16 mouse cellular contexts compared by ENCODE assay signal in the genomic region with DNA sequence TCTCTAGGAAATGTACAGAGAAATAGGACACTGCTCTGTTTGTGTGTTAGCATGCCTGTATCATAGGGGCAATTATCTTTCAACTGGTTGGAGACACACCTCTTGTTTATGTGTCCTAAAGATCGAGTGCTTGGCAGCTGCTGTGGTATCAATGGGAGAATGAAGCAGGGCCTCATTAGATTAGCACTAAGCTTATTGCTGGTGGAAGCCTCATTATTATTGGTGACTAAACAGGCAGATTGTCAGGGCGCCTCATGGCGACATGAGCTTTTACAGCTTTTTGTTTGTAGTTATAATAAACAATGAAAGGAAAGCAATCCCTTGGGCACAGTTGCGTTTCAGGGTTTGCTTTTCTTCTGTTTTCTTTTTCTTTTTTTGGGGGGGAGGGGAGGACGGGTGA.
DNase-seq lines count a peak whose midpoint lies in the region; ATAC-seq lines count a peak whose summit lies in the region.
"Had no signal": no experiment of that assay in that cellular context is flagged by ENCODE, and none has a peak within 500 bp of the region (broad histone marks: within the 10 kb centered on the region; RNA-seq: fewer than 3 reads in every experiment).

No protein-coding gene starts in this region.

- DNase-seq in midbrain, embryonic 11.5 days (ENCODE audit: low spot score, missing footprints), result peak; percentile 83
- no peak for DNase-seq in midbrain, embryonic 10.5 days (ENCODE audit: low spot score)
- no peak for DNase-seq in adipocyte (ENCODE audit: low spot score)
- DNase-seq in cerebellum, adult 11 months, result no peak
- DNase-seq in B cell, adult 2 months, result no peak
- DNase-seq: adrenal gland, postnatal 14 days; gastrocnemius, adult 2 months; heart, adult 2 months; heart, postnatal 10 days; kidney, postnatal 25 days; lung, postnatal 14 days had no signal

- H3K4me1 ChIP-seq in midbrain, embryonic 11.5 days (ENCODE audit: control insufficient read depth, insufficient read depth, low read length), result no peaks in the 10 kb centered on the region
- 0 out of 2 replicates have a peak, but pooled peaks cover 5% of the 10 kb centered on the region for H3K4me1 ChIP-seq in midbrain, embryonic 10.5 days
- H3K4me1 ChIP-seq in forebrain, embryonic 16.5 days (replicated peaks; ENCODE audit: control insufficient read depth, insufficient read depth, low read length), result peaks cover 6% of the 10 kb centered on the region; the same call in 1 of the 2 replicates
- peaks cover 10% of the 10 kb centered on the region for H3K4me1 ChIP-seq in midbrain, embryonic 13.5 days (replicated peaks)
- H3K4me1 ChIP-seq: intestine, embryonic 15.5 days had no signal

- H3K4me2 ChIP-seq in midbrain, embryonic 11.5 days, result no peak overlapping the region
- no peak overlapping the region for H3K4me2 ChIP-seq in forebrain, embryonic 16.5 days (ENCODE audit: low read length)
- no peak overlapping the region for H3K4me2 ChIP-seq in midbrain, embryonic 13.5 days (replicated peaks)
- H3K4me2 ChIP-seq: intestine, embryonic 15.5 days had no signal

- H3K36me3 ChIP-seq in midbrain, embryonic 11.5 days (ENCODE audit: control insufficient read depth, insufficient read depth, low read length), result no peaks in the 10 kb centered on the region
- H3K36me3 ChIP-seq in midbrain, embryonic 10.5 days, result no peaks in the 10 kb centered on the region
- no peaks in the 10 kb centered on the region for H3K36me3 ChIP-seq in forebrain, embryonic 16.5 days (ENCODE audit: control insufficient read depth, insufficient read depth)
- no peaks in the 10 kb centered on the region for H3K36me3 ChIP-seq in midbrain, embryonic 13.5 days
- H3K36me3 ChIP-seq: intestine, embryonic 15.5 days; limb, embryonic 10.5 days had no signal

- no peaks in the 10 kb centered on the region for H3K27me3 ChIP-seq in midbrain, embryonic 11.5 days (ENCODE audit: control insufficient read depth, insufficient read depth, low read length)
- H3K27me3 ChIP-seq in midbrain, embryonic 10.5 days (ENCODE audit: low read depth, poor library complexity, severe bottlenecking), result no peaks in the 10 kb centered on the region
- H3K27me3 ChIP-seq in forebrain, embryonic 16.5 days (replicated peaks; ENCODE audit: control insufficient read depth, insufficient read depth, low read length), result no peaks in the 10 kb centered on the region
- no peaks in the 10 kb centered on the region for H3K27me3 ChIP-seq in midbrain, embryonic 13.5 days
- H3K27me3 ChIP-seq: intestine, embryonic 15.5 days had no signal

- 27% methylated on average over 5 of the region's 5 CpGs for WGBS in midbrain, embryonic 11.5 days
- WGBS in midbrain, embryonic 10.5 days, result 32% methylated on average over 5 of the region's 5 CpGs
- WGBS in forebrain, embryonic 16.5 days, result 2% methylated on average over 5 of the region's 5 CpGs
- WGBS in midbrain, embryonic 13.5 days, result 13% methylated on average over 5 of the region's 5 CpGs

- no peak overlapping the region for H3K27ac ChIP-seq in midbrain, embryonic 11.5 days (ENCODE audit: low read depth, low read length)
- no peak overlapping the region for H3K27ac ChIP-seq in midbrain, embryonic 10.5 days (replicated peaks)
- peak overlapping the region; percentile 3; the same call in 1 of the 2 replicates for H3K27ac ChIP-seq in forebrain, embryonic 16.5 days (ENCODE audit: low read length)
- H3K27ac ChIP-seq in midbrain, embryonic 13.5 days, result peak overlapping the region; percentile 39; the same call in 1 of the 2 replicates
- H3K27ac ChIP-seq: gastrocnemius, adult 2 months; heart, adult 2 months; intestine, embryonic 15.5 days; limb, embryonic 10.5 days; liver, embryonic 14.5 days had no signal

- no peak overlapping the region for H3K4me3 ChIP-seq in midbrain, embryonic 11.5 days (ENCODE audit: low read depth, low read length)
- H3K4me3 ChIP-seq in midbrain, embryonic 10.5 days, result no peak overlapping the region
- no peak overlapping the region for H3K4me3 ChIP-seq in forebrain, embryonic 16.5 days (replicated peaks; ENCODE audit: low read length)
- no peak overlapping the region for H3K4me3 ChIP-seq in midbrain, embryonic 13.5 days (replicated peaks)
- H3K4me3 ChIP-seq: gastrocnemius, adult 2 months; heart, adult 2 months; intestine, embryonic 15.5 days; limb, embryonic 10.5 days had no signal

- H3K9me3 ChIP-seq in midbrain, embryonic 11.5 days (ENCODE audit: control insufficient read depth, low read length), result no peaks in the 10 kb centered on the region
- no peaks in the 10 kb centered on the region for H3K9me3 ChIP-seq in midbrain, embryonic 10.5 days (replicated peaks)
- H3K9me3 ChIP-seq in forebrain, embryonic 16.5 days (ENCODE audit: control insufficient read depth, low read length), result no peaks in the 10 kb centered on the region
- H3K9me3 ChIP-seq in midbrain, embryonic 13.5 days, result no peaks in the 10 kb centered on the region
- H3K9me3 ChIP-seq: intestine, embryonic 15.5 days; limb, embryonic 10.5 days had no signal

- no peak overlapping the region for H3K9ac ChIP-seq in midbrain, embryonic 11.5 days (ENCODE audit: low read length)
- H3K9ac ChIP-seq in forebrain, embryonic 16.5 days (replicated peaks; ENCODE audit: low read depth, low read length), result no peak overlapping the region
- H3K9ac ChIP-seq in midbrain, embryonic 13.5 days (replicated peaks), result no peak overlapping the region
- H3K9ac ChIP-seq: intestine, embryonic 15.5 days; liver, embryonic 14.5 days had no signal

- peak; percentile 81 for ATAC-seq in midbrain, embryonic 11.5 days (ENCODE audit: low FRiP score)
- peak; percentile 93 for ATAC-seq in forebrain, embryonic 16.5 days
- ATAC-seq in midbrain, embryonic 13.5 days, result peak; percentile 92
- ATAC-seq: intestine, embryonic 15.5 days had no signal

Comparison
In these comparisons a context has a peak if more than half of its experiments do, and no peak if none do; other contexts are left out.
1. H3K27ac ChIP-seq: peak in forebrain, embryonic 16.5 days (single experiment) and midbrain, embryonic 13.5 days (single experiment); none in midbrain, embryonic 11.5 days (single experiment) and midbrain, embryonic 10.5 days (single experiment).
2. Peak in every context shown above with its lines, with median percentiles within 50 percentile points of each other: ATAC-seq.